Mouse (Mus musculus) forebrain, embryonic 16.5 days (tissue): ENCODE data around the gene Optn. TPM values are rescaled to one million over a fixed set of nuclear protein-coding genes. Genes with fewer than 3 reads are reported as not detected.

Experiments
- ATAC-seq: fragments of 200-750 bp; cut with Nextera tagmentation; 2 replicates; pipeline ENCODE4 v1.8.0; 2017; ENCODE audit warnings: mild to moderate bottlenecking, moderate library complexity
- H3K27ac ChIP-seq: fragments of 300-500 bp; sonication (generic); 2 replicates; pipeline ENCODE4 v1.5.1; 2014; ENCODE audit warnings: low read length, control low read depth
- H3K27me3 ChIP-seq: fragments of 300-500 bp; sonication (generic); replicated peaks from 2 replicates; pipeline ENCODE4 v1.6.1; 2014; ENCODE audit warnings: low read length; ENCODE audit not compliant: control insufficient read depth, insufficient read depth
- H3K36me3 ChIP-seq: fragments of 300-500 bp; sonication (generic); 2 replicates; pipeline ENCODE4 v1.6.1; 2014; ENCODE audit not compliant: control insufficient read depth, insufficient read depth
- H3K4me1 ChIP-seq: fragments of 300-500 bp; sonication (generic); replicated peaks from 2 replicates; pipeline ENCODE4 v1.6.1; 2014; ENCODE audit warnings: low read length; ENCODE audit not compliant: control insufficient read depth, insufficient read depth
- H3K4me2 ChIP-seq: fragments of 300-500 bp; sonication (generic); 2 replicates; pipeline ENCODE4 v1.6.1; 2014; ENCODE audit warnings: mild to moderate bottlenecking, low read length, control low read depth
- H3K4me3 ChIP-seq: fragments of 300-500 bp; sonication (generic); replicated peaks from 2 replicates; pipeline ENCODE4 v1.5.1; 2014; ENCODE audit warnings: mild to moderate bottlenecking, low read length, control low read depth
- H3K9ac ChIP-seq: fragments of 300-500 bp; sonication (generic); replicated peaks from 2 replicates; pipeline ENCODE4 v1.6.1; 2014; ENCODE audit warnings: low read depth, low read length, control low read depth
- H3K9me3 ChIP-seq: fragments of 300-500 bp; sonication (generic); 2 replicates; pipeline ENCODE4 v1.6.1; 2016; ENCODE audit warnings: low read length; ENCODE audit not compliant: control insufficient read depth
- WGBS: fragments of 180-500 bp; shearing (Covaris S2); extraction: QIAGEN DNeasy Blood & Tissue Kit; methylation state at CpG from one replicate; pipeline ENCODE4 v1.1.7; 2014; 5-methylcytosine and 5-hydroxymethylcytosine counted together
- polyA plus RNA-seq: library from polyadenylated mRNA; unstranded; fragments of >200 nt; fragmentation: Nextera tagmentation; extraction: Ambion mirVana; gene quantifications from 2 replicates; pipeline ENCODE4 v1.2.1, GENCODE M21; 2015

Gene Optn
- polyA plus RNA-seq, 1 experiment from 2014 or later = 8.0 TPM

- Histone ChIP-seq H3K4me2 (no peak overlapping the region), H3K9me3 (no peaks in the 10 kb centered on the region), H3K27ac (no peak overlapping the region), H3K9ac (no peak overlapping the region), H3K4me1 (peaks cover 3% of the 10 kb centered on the region; the same call in 1 of the 2 replicates), H3K4me3 (no peak overlapping the region), H3K36me3 (peaks cover 3% of the 10 kb centered on the region; the same call in 1 of the 2 replicates), H3K27me3 (no peaks in the 10 kb centered on the region)
- 82% methylated on average over 4 of the region's 4 CpGs for WGBS
- no peak for ATAC-seq
Observed at GRCm38 (mm10) chr2:5007107-5007506, 56.7 kb downstream of the Optn start.

GRCm38 (mm10) chr2:5001266-5001665, 62.6 kb downstream of the Optn start:
- H3K4me1 ChIP-seq = no peaks in the 10 kb centered on the region
- 93% methylated on average over 6 of the region's 6 CpGs for WGBS
- no peak overlapping the region for H3K4me2 ChIP-seq
- H3K4me3 ChIP-seq = no peak overlapping the region
- H3K27me3 ChIP-seq = no peaks in the 10 kb centered on the region
- H3K9me3 ChIP-seq = no peaks in the 10 kb centered on the region
- H3K27ac ChIP-seq = no peak overlapping the region
- H3K36me3 ChIP-seq = no peaks in the 10 kb centered on the region
- no peak for ATAC-seq
- H3K9ac ChIP-seq = no peak overlapping the region

- Histone ChIP-seq H3K4me1 (no peaks in the 10 kb centered on the region), H3K4me2 (no peak overlapping the region), H3K36me3 (no peaks in the 10 kb centered on the region; the same call in 1 of the 2 replicates), H3K4me3 (no peak overlapping the region), H3K27me3 (no peaks in the 10 kb centered on the region), H3K27ac (no peak overlapping the region), H3K9me3 (no peaks in the 10 kb centered on the region), H3K9ac (no peak overlapping the region)
- 81% methylated on average over 3 of the region's 3 CpGs for WGBS
- ATAC-seq = no peak
Observed at GRCm38 (mm10) chr2:4998905-4999304, 64.9 kb downstream of the Optn start.

- WGBS = 94% methylated on average over 6 of the region's 6 CpGs
Observed at GRCm38 (mm10) chr2:4996421-4996824, 67.4 kb downstream of the Optn start.

GRCm38 (mm10) chr2:4995646-4996045, 68.2 kb downstream of the Optn start:
- no peak for ATAC-seq
- no peaks in the 10 kb centered on the region for H3K9me3 ChIP-seq
- H3K4me1 ChIP-seq = no peaks in the 10 kb centered on the region
- WGBS = 92% methylated on average over 11 of the region's 11 CpGs
- H3K36me3 ChIP-seq = no peaks in the 10 kb centered on the region; the same call in 1 of the 2 replicates
- no peak overlapping the region for H3K9ac ChIP-seq
- H3K4me2 ChIP-seq = no peak overlapping the region
- H3K4me3 ChIP-seq = no peak overlapping the region
- H3K27me3 ChIP-seq = no peaks in the 10 kb centered on the region
- H3K27ac ChIP-seq = no peak overlapping the region

More at GRCm38 (mm10) chr2:4996421-4996824, 67.4 kb downstream of the Optn start:
- Histone ChIP-seq H3K9me3 (no peaks in the 10 kb centered on the region), H3K4me3 (no peak overlapping the region), H3K4me2 (no peak overlapping the region), H3K4me1 (no peaks in the 10 kb centered on the region), H3K9ac (no peak overlapping the region), H3K27ac (no peak overlapping the region), H3K27me3 (no peaks in the 10 kb centered on the region), H3K36me3 (no peaks in the 10 kb centered on the region; the same call in 1 of the 2 replicates)
- no peak for ATAC-seq

- WGBS = 93% methylated on average over 4 of the region's 4 CpGs
- Histone ChIP-seq H3K36me3 (no peaks in the 10 kb centered on the region; the same call in 1 of the 2 replicates), H3K9ac (no peak overlapping the region), H3K9me3 (no peaks in the 10 kb centered on the region), H3K4me2 (no peak overlapping the region), H3K27me3 (no peaks in the 10 kb centered on the region), H3K27ac (no peak overlapping the region), H3K4me3 (no peak overlapping the region), H3K4me1 (no peaks in the 10 kb centered on the region)
- ATAC-seq = no peak
Observed at GRCm38 (mm10) chr2:4994436-4994835, 69.4 kb downstream of the Optn start.

GRCm38 (mm10) chr2:4993584-4993983, 70.3 kb downstream of the Optn start:
- no peaks in the 10 kb centered on the region for H3K4me1 ChIP-seq
- no peaks in the 10 kb centered on the region for H3K9me3 ChIP-seq
- H3K4me3 ChIP-seq = no peak overlapping the region
- no peak overlapping the region for H3K4me2 ChIP-seq
- no peak for ATAC-seq
- no peak overlapping the region for H3K9ac ChIP-seq
- 88% methylated on average over 11 of the region's 11 CpGs for WGBS
- H3K36me3 ChIP-seq = no peaks in the 10 kb centered on the region; the same call in 1 of the 2 replicates
- no peak overlapping the region for H3K27ac ChIP-seq
- no peaks in the 10 kb centered on the region for H3K27me3 ChIP-seq

- no peak overlapping the region for H3K4me3 ChIP-seq
- H3K4me1 ChIP-seq = no peaks in the 10 kb centered on the region
- H3K27ac ChIP-seq = no peak overlapping the region
- H3K9me3 ChIP-seq = no peaks in the 10 kb centered on the region
- no peaks in the 10 kb centered on the region for H3K27me3 ChIP-seq
- ATAC-seq = no peak
- no peak overlapping the region for H3K9ac ChIP-seq
- H3K4me2 ChIP-seq = no peak overlapping the region
- WGBS = 78% methylated on average over 11 of the region's 11 CpGs
- no peaks in the 10 kb centered on the region for H3K36me3 ChIP-seq
Observed at GRCm38 (mm10) chr2:4988826-4989424, 74.9 kb downstream of the Optn start.

GRCm38 (mm10) chr2:4987388-4988180, 76.3 kb downstream of the Optn start:
- no peaks in the 10 kb centered on the region for H3K4me1 ChIP-seq
- no peak overlapping the region for H3K27ac ChIP-seq
- H3K27me3 ChIP-seq = no peaks in the 10 kb centered on the region
- H3K9me3 ChIP-seq = no peaks in the 10 kb centered on the region
- 79% methylated on average over 8 of the region's 8 CpGs for WGBS
- H3K36me3 ChIP-seq = no peaks in the 10 kb centered on the region
- ATAC-seq = no peak
- no peak overlapping the region for H3K4me2 ChIP-seq
- no peak overlapping the region for H3K9ac ChIP-seq
- no peak overlapping the region for H3K4me3 ChIP-seq
